Mouse (Mus musculus): ENCODE results near the gene Ly6g6f. TPM values are rescaled to one million over a fixed set of nuclear protein-coding genes. Genes with fewer than 3 reads are reported as not detected.
A peak's percentile ranks its signal among the peaks of the same experiment; 100 is the strongest.

The Ly6g6f gene
- total and polyA plus RNA-seq, 3 experiments: 0.88 to 3.0 TPM; not detected in 1

- no peak overlapping the region for H3K4me3 ChIP-seq (ENCODE audit: control insufficient read depth in 1 of 2, insufficient read depth in 1 of 2, low read depth in 2 of 2, low read length in 2 of 2)
- DNase-seq (ENCODE audit: low read depth, low spot score): no peak
- no peak for TF ChIP-seq POLR2AphosphoS5 (IDR thresholded peaks at IDR 0.05; ENCODE audit: borderline replicate concordance, low read depth, low read length)
- TF ChIP-seq MEF2A (IDR thresholded peaks at IDR 0.05; ENCODE audit: extremely low read depth, insufficient replicate concordance, low read depth, low read length, poor library complexity, severe bottlenecking): no peak
- no peak for TF ChIP-seq GATA1 (IDR thresholded peaks at IDR 0.05; ENCODE audit: low read depth, low read length)
- no peak for TF ChIP-seq MAX (IDR thresholded peaks at IDR 0.05; ENCODE audit: low read length)
- no peak for TF ChIP-seq POLR2A (IDR thresholded peaks at IDR 0.05; ENCODE audit: control insufficient read depth in 1 of 2, insufficient read depth in 1 of 2, low read depth in 1 of 2, low read length in 2 of 2, poor library complexity in 1 of 2)
- no peak for TF ChIP-seq USF2 (IDR thresholded peaks at IDR 0.05; ENCODE audit: borderline replicate concordance in 1 of 2, insufficient read depth in 1 of 2, low read depth in 1 of 2, low read length in 2 of 2)
- TF ChIP-seq ZNF384 (IDR thresholded peaks at IDR 0.05; ENCODE audit: low read depth, low read length): no peak
- TF ChIP-seq SIN3A (IDR thresholded peaks at IDR 0.05; ENCODE audit: low read length): no peak
- TF ChIP-seq RCOR1 (IDR thresholded peaks at IDR 0.05; ENCODE audit: low read depth, low read length): no peak
- no peak for TF ChIP-seq NRF1 (IDR thresholded peaks at IDR 0.05; ENCODE audit: insufficient read depth, low read depth, low read length, poor library complexity, severe bottlenecking)
- TF ChIP-seq CTCF (IDR thresholded peaks at IDR 0.05 in 2 of 3, conservative IDR thresholded peaks at IDR 0.05 in 1 of 3; ENCODE audit: control insufficient read depth in 1 of 3, insufficient read depth in 1 of 3, low read depth in 2 of 3, low read length in 3 of 3, poor library complexity in 1 of 3, severe bottlenecking in 1 of 3): no peak
- TF ChIP-seq MAFK (IDR thresholded peaks at IDR 0.05; ENCODE audit: borderline replicate concordance, low read depth, low read length): no peak
- no peak for TF ChIP-seq MAZ (IDR thresholded peaks at IDR 0.05; ENCODE audit: low read depth, low read length)
- TF ChIP-seq CHD1 (IDR thresholded peaks at IDR 0.05; ENCODE audit: low read depth, low read length): no peak
- no peak for TF ChIP-seq BHLHE40 (IDR thresholded peaks at IDR 0.05; ENCODE audit: borderline replicate concordance, low read depth, low read length)
- no peak for TF ChIP-seq POLR2AphosphoS2 (IDR thresholded peaks at IDR 0.05; ENCODE audit: low read length)
- TF ChIP-seq TCF12 (IDR thresholded peaks at IDR 0.05; ENCODE audit: low read depth, low read length): no peak
- no peak for TF ChIP-seq ETS1 (IDR thresholded peaks at IDR 0.05; ENCODE audit: low read depth, low read length)
- H3K4me1 ChIP-seq (ENCODE audit: control insufficient read depth in 1 of 2, insufficient read depth in 2 of 2, low read length in 2 of 2): peaks cover 22 to 36% of the 10 kb centered on the region in 2 experiments
- peaks cover 0 to 31% of the 10 kb centered on the region in 2 experiments for H3K36me3 ChIP-seq (ENCODE audit: control insufficient read depth in 1 of 2, insufficient read depth in 2 of 2, low read length in 2 of 2)
- H3K27ac ChIP-seq (ENCODE audit: control insufficient read depth, low read depth, low read length): peak overlapping the region; percentile 96
- peak overlapping the region; percentile 64; the same call in 1 of the 2 replicates for H3K9ac ChIP-seq (ENCODE audit: control insufficient read depth, low read depth, low read length, poor library complexity, severe bottlenecking)
- H3K9me3 ChIP-seq (replicated peaks; ENCODE audit: insufficient read depth, low read length): no peaks in the 10 kb centered on the region
- no peaks in the 10 kb centered on the region for H3K27me3 ChIP-seq (ENCODE audit: control insufficient read depth in 1 of 2, insufficient read depth in 2 of 2, low read length in 2 of 2)
- no peaks in the 10 kb centered on the region for H3K79me2 ChIP-seq (ENCODE audit: control insufficient read depth, insufficient read depth, low read length, poor library complexity)
Observed at GRCm38 (mm10) chr17:35102299-35102698, 16.9 kb upstream of the Ly6g6f start.

GRCm38 (mm10) chr17:35101161-35101560 lies 15.8 kb upstream of the Ly6g6f start:
- Histone ChIP-seq H3K4me1 (ENCODE audit: control insufficient read depth in 1 of 2, insufficient read depth in 2 of 2, low read length in 2 of 2) (peaks cover 22 to 36% of the 10 kb centered on the region in 2 experiments), H3K36me3 (ENCODE audit: control insufficient read depth in 1 of 2, insufficient read depth in 2 of 2, low read length in 2 of 2) (peaks cover 0 to 31% of the 10 kb centered on the region in 2 experiments), H3K79me2 (ENCODE audit: control insufficient read depth, insufficient read depth, low read length, poor library complexity) (no peaks in the 10 kb centered on the region), H3K9ac (ENCODE audit: control insufficient read depth, low read depth, low read length, poor library complexity, severe bottlenecking) (no peak overlapping the region), H3K27ac (ENCODE audit: control insufficient read depth, low read depth, low read length) (no peak overlapping the region), H3K27me3 (ENCODE audit: control insufficient read depth in 1 of 2, insufficient read depth in 2 of 2, low read length in 2 of 2) (no peaks in the 10 kb centered on the region), H3K9me3 (replicated peaks; ENCODE audit: insufficient read depth, low read length) (no peaks in the 10 kb centered on the region), H3K4me3 (ENCODE audit: control insufficient read depth in 1 of 2, insufficient read depth in 1 of 2, low read depth in 2 of 2, low read length in 2 of 2) (no peak overlapping the region)
- no peak for TF ChIP-seq UBTF (IDR thresholded peaks at IDR 0.05; ENCODE audit: borderline replicate concordance, insufficient read depth, low read depth, low read length)
- no peak for TF ChIP-seq USF2 (IDR thresholded peaks at IDR 0.05; ENCODE audit: borderline replicate concordance in 1 of 2, insufficient read depth in 1 of 2, low read depth in 1 of 2, low read length in 2 of 2)
- TF ChIP-seq MAX (IDR thresholded peaks at IDR 0.05; ENCODE audit: low read length): no peak
- no peak for TF ChIP-seq GATA1 (IDR thresholded peaks at IDR 0.05; ENCODE audit: low read depth, low read length)
- no peak for TF ChIP-seq NELFE (IDR thresholded peaks at IDR 0.05; ENCODE audit: low read depth, low read length)
- TF ChIP-seq EP300 (IDR thresholded peaks at IDR 0.05; ENCODE audit: low read depth in 1 of 2, low read length in 2 of 2): no peak
- TF ChIP-seq MEF2A (IDR thresholded peaks at IDR 0.05; ENCODE audit: extremely low read depth, insufficient replicate concordance, low read depth, low read length, poor library complexity, severe bottlenecking): no peak
- DNase-seq (ENCODE audit: low read depth, low spot score): no peak
